Mouse (Mus musculus): Measurements from ENCODE around the gene Gm26938. TPM values are rescaled to one million over a fixed set of nuclear protein-coding genes. Genes with fewer than 3 reads are reported as not detected.

Gene Gm26938
- total and polyA plus RNA-seq, 3 experiments, result not detected

DNA sequence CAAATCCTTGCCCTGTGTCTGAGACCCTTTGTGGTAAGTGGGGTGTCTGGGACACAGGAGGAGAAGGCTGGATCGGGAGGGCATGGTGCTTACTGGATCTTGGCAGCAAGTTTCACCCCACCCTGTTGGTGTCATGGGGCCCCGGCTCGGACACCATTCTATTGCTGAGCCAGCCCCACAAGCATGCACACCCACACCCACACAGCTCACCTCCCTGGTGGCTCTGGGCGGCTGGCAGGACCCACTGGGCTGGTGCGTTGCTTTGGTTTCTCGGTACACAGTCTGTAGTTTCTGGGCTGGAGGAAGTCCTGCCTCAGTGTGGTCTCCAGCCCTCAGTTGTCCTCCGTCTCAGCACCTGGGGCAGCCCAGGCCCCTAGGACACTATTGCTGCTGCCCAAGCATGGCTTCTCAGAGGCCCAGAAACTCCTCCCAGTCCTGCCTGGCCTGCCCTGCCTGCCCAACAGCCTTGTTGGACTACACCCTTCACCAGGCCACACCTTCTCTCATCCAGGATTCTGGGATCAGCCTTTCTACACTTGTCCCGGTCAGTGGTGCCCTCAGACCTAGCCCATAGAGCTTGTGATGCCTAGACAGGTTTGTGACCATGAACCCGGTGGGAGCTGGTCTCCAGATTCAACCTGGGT, 6.5 kb downstream of the Gm26938 start, which contains the start of gene Tmem184a:
Gene Tmem184a (minus strand): TSS at position 380 of the 644 bp plus-strand sequence.
- Histone ChIP-seq H3K27me3 (ENCODE audit: control insufficient read depth, insufficient read depth, low read length) (no peaks in the 10 kb centered on the region), H3K36me3 (ENCODE audit: control insufficient read depth, insufficient read depth, low read length) (no peaks in the 10 kb centered on the region), H3K4me3 (no peak within 1 kb of the TSS), H3K79me2 (replicated peaks; ENCODE audit: control insufficient read depth, insufficient read depth, low read length) (no peaks in the 10 kb centered on the region), H3K27ac (no peak within 1 kb of the TSS), H3K4me1 (ENCODE audit: control insufficient read depth, insufficient read depth, low read length) (no peaks in the 10 kb centered on the region), H3K9ac (ENCODE audit: low read depth, low read length) (no peak within 1 kb of the TSS)
- no peak for TF ChIP-seq POLR2A (IDR thresholded peaks at IDR 0.05; ENCODE audit: insufficient read depth, low read depth, low read length)
- no peak for DNase-seq
- intact Hi-C loops (cut with DNase I), result no loop called here
- 71% methylated on average over 9 of the region's 9 CpGs for WGBS

DNA sequence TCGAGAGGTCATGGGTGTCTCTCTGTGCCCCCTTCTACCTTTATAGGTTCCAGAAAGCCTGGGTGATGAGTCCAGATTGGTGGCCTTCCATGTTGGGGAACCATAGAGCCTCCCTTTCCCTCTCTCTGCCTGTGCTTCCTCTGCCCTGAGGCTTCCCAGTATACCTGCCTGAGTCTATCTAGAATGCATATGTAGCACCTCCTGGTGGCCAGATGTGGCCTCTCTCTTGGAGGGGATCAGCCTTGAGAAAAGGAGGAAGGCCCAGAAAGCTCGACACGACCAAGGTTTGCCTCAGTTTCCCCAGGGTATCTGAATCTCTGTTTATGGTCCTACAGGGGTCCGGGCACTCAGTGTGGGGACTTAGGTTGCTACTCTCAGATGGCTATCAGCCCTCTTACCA, 7.4 kb downstream of the Gm26938 start:
- TF ChIP-seq CTCF (IDR thresholded peaks at IDR 0.05), result peak; percentile 71
- TF ChIP-seq EP300 (IDR thresholded peaks at IDR 0.05; ENCODE audit: insufficient read depth, low read depth, low read length), result no peak
- H3K9ac ChIP-seq (ENCODE audit: low read depth, low read length), result no peak overlapping the region
- no peak for DNase-seq
- 43% methylated on average over 4 of the region's 4 CpGs for WGBS
- intact Hi-C loops (cut with DNase I), result no loop called here
- no peaks in the 10 kb centered on the region for H3K36me3 ChIP-seq (ENCODE audit: control insufficient read depth, insufficient read depth, low read length)
- H3K4me1 ChIP-seq (ENCODE audit: control insufficient read depth, insufficient read depth, low read length), result no peaks in the 10 kb centered on the region
- no peak overlapping the region for H3K4me3 ChIP-seq
- no peaks in the 10 kb centered on the region for H3K79me2 ChIP-seq (replicated peaks; ENCODE audit: control insufficient read depth, insufficient read depth, low read length)
- no peak overlapping the region for H3K27ac ChIP-seq
- H3K27me3 ChIP-seq (ENCODE audit: control insufficient read depth, insufficient read depth, low read length), result no peaks in the 10 kb centered on the region

DNA sequence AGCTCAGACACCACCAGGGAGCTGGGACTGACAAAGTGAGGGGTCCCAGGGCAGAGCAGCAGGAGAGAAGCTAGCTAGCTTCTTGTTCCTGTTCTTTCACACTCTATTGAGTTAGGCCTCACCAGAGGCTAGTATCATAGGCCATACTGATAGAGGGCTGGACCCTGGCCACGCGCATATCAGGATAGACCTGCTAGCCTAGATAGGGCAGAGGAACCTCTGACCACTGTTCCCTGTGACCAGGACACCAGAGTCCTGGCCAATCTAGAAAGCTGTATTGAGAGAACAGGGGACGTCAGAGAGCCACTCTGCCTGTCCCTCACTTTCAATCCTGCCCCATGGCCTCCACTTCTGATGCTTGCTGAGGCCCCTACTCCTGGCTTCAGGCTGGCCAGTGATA, 8.2 kb downstream of the Gm26938 start:
- Histone ChIP-seq H3K36me3 (ENCODE audit: control insufficient read depth, insufficient read depth, low read length) (no peaks in the 10 kb centered on the region), H3K4me3 (no peak overlapping the region), H3K9ac (ENCODE audit: low read depth, low read length) (no peak overlapping the region), H3K4me1 (ENCODE audit: control insufficient read depth, insufficient read depth, low read length) (no peaks in the 10 kb centered on the region), H3K27ac (no peak overlapping the region), H3K27me3 (ENCODE audit: control insufficient read depth, insufficient read depth, low read length) (no peaks in the 10 kb centered on the region), H3K79me2 (replicated peaks; ENCODE audit: control insufficient read depth, insufficient read depth, low read length) (no peaks in the 10 kb centered on the region)
- DNase-seq, result no peak
- 80% methylated on average over 3 of the region's 3 CpGs for WGBS
- no peak for TF ChIP-seq EP300 (IDR thresholded peaks at IDR 0.05; ENCODE audit: insufficient read depth, low read depth, low read length)
- TF ChIP-seq CTCF (IDR thresholded peaks at IDR 0.05), result no peak
- TF ChIP-seq POLR2A (IDR thresholded peaks at IDR 0.05; ENCODE audit: insufficient read depth, low read depth, low read length), result no peak
- intact Hi-C loops (cut with DNase I), result no loop called here

GRCm38 (mm10) chr5:139817292-139817691, 8.9 kb downstream of the Gm26938 start:
- intact Hi-C loops (cut with DNase I), result loop anchor here (2.0 kb wide), 1 partner anchor 40 kb away; no protein-coding TSS in a partner anchor
- no peaks in the 10 kb centered on the region for H3K36me3 ChIP-seq (ENCODE audit: control insufficient read depth, insufficient read depth, low read length)
- no peaks in the 10 kb centered on the region for H3K27me3 ChIP-seq (ENCODE audit: control insufficient read depth, insufficient read depth, low read length)
- 4% methylated on average over 1 of the region's 1 CpGs for WGBS
- no peak for DNase-seq
- TF ChIP-seq POLR2A (IDR thresholded peaks at IDR 0.05; ENCODE audit: insufficient read depth, low read depth, low read length), result no peak
- TF ChIP-seq CTCF (IDR thresholded peaks at IDR 0.05), result peak; percentile 82
- TF ChIP-seq EP300 (IDR thresholded peaks at IDR 0.05; ENCODE audit: insufficient read depth, low read depth, low read length), result 0 out of 2 replicates have a peak, but pooled peaks have one; percentile 45
- no peaks in the 10 kb centered on the region for H3K79me2 ChIP-seq (replicated peaks; ENCODE audit: control insufficient read depth, insufficient read depth, low read length)
- no peak overlapping the region for H3K27ac ChIP-seq
- H3K4me3 ChIP-seq, result no peak overlapping the region
- H3K9ac ChIP-seq (ENCODE audit: low read depth, low read length), result no peak overlapping the region
- no peaks in the 10 kb centered on the region for H3K4me1 ChIP-seq (ENCODE audit: control insufficient read depth, insufficient read depth, low read length)

DNA sequence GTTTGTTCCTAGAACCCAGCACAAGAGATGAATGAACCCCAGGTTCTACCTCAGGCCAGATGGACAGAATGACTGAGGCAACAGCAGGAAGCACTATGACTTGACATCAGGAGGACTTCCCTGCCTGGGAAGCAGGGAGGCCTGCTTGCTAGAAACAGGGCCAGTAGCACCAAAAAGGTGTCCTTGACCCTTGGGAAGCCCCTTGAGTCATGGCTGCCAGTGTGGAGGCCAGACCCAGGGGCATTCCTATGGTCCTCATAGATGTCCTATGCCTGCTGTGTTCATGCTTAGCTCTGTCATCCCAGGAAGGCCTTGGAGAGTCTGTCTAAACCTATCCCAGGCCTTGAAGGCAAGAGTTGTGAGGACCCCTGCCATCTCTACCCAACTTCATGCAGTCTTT, 9.8 kb downstream of the Gm26938 start:
- no peak for TF ChIP-seq EP300 (IDR thresholded peaks at IDR 0.05; ENCODE audit: insufficient read depth, low read depth, low read length)
- TF ChIP-seq POLR2A (IDR thresholded peaks at IDR 0.05; ENCODE audit: insufficient read depth, low read depth, low read length), result no peak
- TF ChIP-seq CTCF (IDR thresholded peaks at IDR 0.05), result no peak
- no peaks in the 10 kb centered on the region for H3K79me2 ChIP-seq (replicated peaks; ENCODE audit: control insufficient read depth, insufficient read depth, low read length)

DNA sequence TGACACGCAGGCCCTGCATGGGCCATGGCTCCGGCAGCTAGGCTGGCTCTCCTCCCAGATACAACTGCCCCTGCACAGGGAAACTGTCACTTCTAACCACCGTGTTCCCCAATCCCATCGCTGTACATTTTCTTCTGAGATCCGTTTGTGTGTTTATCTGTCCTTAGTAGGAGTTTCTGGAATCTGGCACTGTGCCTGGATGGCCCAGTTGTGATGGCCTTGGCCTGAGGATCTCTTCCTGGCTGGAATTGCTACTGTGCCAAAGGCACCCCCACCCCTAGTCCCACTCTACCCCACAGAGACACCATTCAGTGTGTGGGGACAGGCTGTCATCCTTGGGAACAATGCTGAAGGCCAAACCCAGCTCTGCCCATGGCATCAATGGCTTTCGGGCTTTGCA, 10.2 kb downstream of the Gm26938 start:
- no peak for DNase-seq
- intact Hi-C loops (cut with DNase I), result loop anchor here (2.0 kb wide), 1 partner anchor 39 kb away; no protein-coding TSS in a partner anchor
- 39% methylated on average over 6 of the region's 6 CpGs for WGBS
- Histone ChIP-seq H3K9ac (ENCODE audit: low read depth, low read length) (no peak overlapping the region), H3K4me3 (no peak overlapping the region), H3K4me1 (ENCODE audit: control insufficient read depth, insufficient read depth, low read length) (no peaks in the 10 kb centered on the region), H3K79me2 (replicated peaks; ENCODE audit: control insufficient read depth, insufficient read depth, low read length) (no peaks in the 10 kb centered on the region), H3K36me3 (ENCODE audit: control insufficient read depth, insufficient read depth, low read length) (no peaks in the 10 kb centered on the region), H3K27me3 (ENCODE audit: control insufficient read depth, insufficient read depth, low read length) (no peaks in the 10 kb centered on the region), H3K27ac (no peak overlapping the region)
- TF ChIP-seq CTCF (IDR thresholded peaks at IDR 0.05) (no peak), EP300 (IDR thresholded peaks at IDR 0.05; ENCODE audit: insufficient read depth, low read depth, low read length) (no peak), POLR2A (IDR thresholded peaks at IDR 0.05; ENCODE audit: insufficient read depth, low read depth, low read length) (no peak)

More for the DNA sequence above, 9.8 kb downstream of the Gm26938 start:
- no peak for DNase-seq
- no peaks in the 10 kb centered on the region for H3K4me1 ChIP-seq (ENCODE audit: control insufficient read depth, insufficient read depth, low read length)
- no peak overlapping the region for H3K27ac ChIP-seq
- H3K36me3 ChIP-seq (ENCODE audit: control insufficient read depth, insufficient read depth, low read length), result no peaks in the 10 kb centered on the region
- H3K27me3 ChIP-seq (ENCODE audit: control insufficient read depth, insufficient read depth, low read length), result no peaks in the 10 kb centered on the region
- H3K4me3 ChIP-seq, result no peak overlapping the region
- intact Hi-C loops (cut with DNase I), result loop anchor here (2.0 kb wide), 1 partner anchor 40 kb away; no protein-coding TSS in a partner anchor
- H3K9ac ChIP-seq (ENCODE audit: low read depth, low read length), result no peak overlapping the region

Measured in heart, adult 2 months (tissue).